Mouse (Mus musculus) adipocyte (in vitro differentiated cells): Measurements from ENCODE around the gene Plxnb1.
A peak's percentile ranks its signal among the peaks of the same experiment; 100 is the strongest.

Experiments
- DNase-seq: peaks from one replicate; pipeline ENCODE4 v3.0.0-alpha.2; 2016; ENCODE audit warnings: low spot score

Plxnb1 gene

GRCm38 (mm10) chr9:109095137-109095982 lies at the start of gene Plxnb1:
Gene Plxnb1, plus strand, starts transcription at chr9:109095389.
- DNase-seq, result no peak

- peak; percentile 61 for DNase-seq
Observed at GRCm38 (mm10) chr9:109046306-109046705, 48.9 kb upstream of the Plxnb1 start.

- DNase-seq, result no peak
Observed at GRCm38 (mm10) chr9:109049316-109049715, 45.9 kb upstream of the Plxnb1 start.

GRCm38 (mm10) chr9:109049996-109050673 lies 45.1 kb upstream of the Plxnb1 start:
- peak; percentile 55 for DNase-seq

- DNase-seq, result no peak
Observed at GRCm38 (mm10) chr9:109050674-109050997, 44.6 kb upstream of the Plxnb1 start.

GRCm38 (mm10) chr9:109051011-109051501 lies 44.1 kb upstream of the Plxnb1 start:
- no peak for DNase-seq

GRCm38 (mm10) chr9:109051651-109052489 lies 43.3 kb upstream of the Plxnb1 start:
- no peak for DNase-seq

- no peak for DNase-seq
Observed at GRCm38 (mm10) chr9:109052490-109053260, 42.5 kb upstream of the Plxnb1 start.

- DNase-seq, result no peak
Observed at GRCm38 (mm10) chr9:109053366-109053765, 41.8 kb upstream of the Plxnb1 start.

- DNase-seq, result no peak
Observed at GRCm38 (mm10) chr9:109053851-109054250, 41.3 kb upstream of the Plxnb1 start.

GRCm38 (mm10) chr9:109054712-109055111 lies 40.5 kb upstream of the Plxnb1 start:
- peak; percentile 77 for DNase-seq

- no peak for DNase-seq
Observed at GRCm38 (mm10) chr9:109055271-109056030, 39.7 kb upstream of the Plxnb1 start.

- no peak for DNase-seq
Observed at GRCm38 (mm10) chr9:109056081-109056690, 39.0 kb upstream of the Plxnb1 start.

- no peak for DNase-seq
Observed at GRCm38 (mm10) chr9:109056916-109057315, 38.3 kb upstream of the Plxnb1 start.

GRCm38 (mm10) chr9:109057543-109057942 lies 37.6 kb upstream of the Plxnb1 start:
- DNase-seq, result no peak

- DNase-seq, result no peak
Observed at GRCm38 (mm10) chr9:109058006-109058765, 37.0 kb upstream of the Plxnb1 start.

- peak; percentile 90 for DNase-seq
Observed at GRCm38 (mm10) chr9:109059136-109059903, 35.9 kb upstream of the Plxnb1 start, which contains the start of gene Trex1. Gene Trex1, minus strand, starts transcription at chr9:109059734.

- DNase-seq, result no peak
Observed at GRCm38 (mm10) chr9:109060184-109060897, 34.8 kb upstream of the Plxnb1 start.
